Mouse (Mus musculus) urinary bladder, postnatal 14 days (tissue): ENCODE results near the gene Lxn.
A peak's percentile ranks its signal among the peaks of the same experiment; 100 is the strongest.

Source experiments
- DNase-seq: peaks from one replicate; pipeline ENCODE4 v3.0.0; 2021; ENCODE audit warnings: low spot score

The Lxn gene

DNA sequence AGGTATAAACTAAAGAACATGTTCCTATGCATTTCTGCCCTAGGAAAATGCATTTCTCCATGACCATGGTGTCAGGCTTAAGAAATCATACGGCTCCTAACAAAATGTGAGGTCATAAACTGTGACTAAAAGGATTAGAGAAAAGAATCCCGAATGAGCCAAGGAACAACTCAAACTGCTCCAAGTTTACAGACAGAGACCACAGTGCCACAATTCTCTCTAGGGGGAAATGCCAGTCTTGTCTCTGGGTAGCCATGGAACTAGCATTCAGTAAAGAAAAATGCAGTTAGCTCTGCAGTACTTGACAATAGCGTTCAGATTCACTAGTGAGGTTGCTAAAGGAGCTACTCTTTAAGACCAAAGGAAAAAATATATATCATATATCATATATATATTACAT, 3.8 kb downstream of the Lxn start:
- no peak for DNase-seq

DNA sequence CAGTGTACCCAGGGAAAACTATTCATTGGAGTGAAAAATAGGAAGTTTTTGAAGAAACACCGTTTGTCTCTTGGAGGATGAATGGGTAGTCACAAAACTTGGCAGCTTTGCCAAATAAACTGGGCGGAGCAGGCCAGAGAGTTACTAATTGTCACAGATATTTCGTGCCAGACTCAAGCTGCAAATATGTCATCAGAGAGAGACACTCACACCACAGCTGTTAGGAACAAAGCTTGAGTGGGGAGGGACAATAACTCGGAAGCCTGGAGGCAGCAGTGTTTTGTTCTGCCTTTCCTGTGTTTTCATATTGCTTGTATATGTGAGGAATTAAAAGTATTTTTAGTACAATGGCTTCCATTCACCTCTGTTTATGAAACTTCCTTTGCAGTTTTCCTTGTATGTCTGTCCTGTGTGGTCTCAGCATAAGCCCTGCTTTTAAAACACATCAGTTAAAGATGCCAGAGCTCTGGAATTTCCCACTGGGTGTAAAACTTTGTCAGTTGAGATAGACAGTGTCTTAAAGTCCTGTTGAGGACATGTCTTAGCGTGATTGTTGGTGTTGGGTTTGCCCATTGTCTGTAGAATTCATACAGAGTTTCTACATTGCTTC, 13.0 kb downstream of the Lxn start:
- no peak for DNase-seq

DNA sequence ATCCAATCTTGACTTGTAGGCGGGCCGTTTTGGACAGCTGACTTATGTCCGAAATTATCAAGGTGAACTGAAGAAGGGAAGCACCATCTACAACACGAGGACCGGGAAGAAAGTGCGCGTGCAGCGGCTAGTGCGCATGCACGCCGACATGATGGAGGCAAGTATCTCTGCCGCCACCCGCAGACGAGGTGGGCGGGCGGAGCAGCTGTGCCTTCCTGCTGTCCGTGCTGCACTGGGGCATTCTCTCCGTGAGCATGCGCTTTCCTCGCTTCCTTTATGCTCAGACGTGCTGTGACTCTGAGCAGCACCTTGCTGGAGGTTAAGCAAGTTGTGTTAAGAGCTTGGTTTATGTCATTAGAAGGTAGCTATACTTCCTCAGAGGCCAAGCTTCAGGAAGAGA, 14.1 kb downstream of the Lxn start:
- DNase-seq = no peak

DNA sequence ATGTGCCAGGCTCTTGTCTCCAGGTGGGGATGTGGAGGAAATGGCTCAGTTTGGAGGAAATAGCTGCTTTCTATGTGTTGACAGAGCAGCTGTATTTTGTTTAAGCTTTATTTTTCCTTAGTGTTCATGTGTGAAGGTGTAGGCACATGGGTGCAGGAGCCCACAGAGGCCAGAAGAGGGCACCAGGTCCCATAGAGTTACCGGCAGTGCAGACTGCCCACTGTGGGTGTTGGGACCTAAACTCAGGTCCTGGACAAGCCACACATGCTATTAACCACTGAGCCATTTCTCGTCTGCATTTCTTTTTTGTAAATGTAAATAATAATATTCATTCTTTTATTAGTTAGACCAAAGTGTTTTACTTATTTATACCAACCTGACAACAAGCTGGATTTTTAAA, 16.6 kb downstream of the Lxn start:
- no peak for DNase-seq

DNA sequence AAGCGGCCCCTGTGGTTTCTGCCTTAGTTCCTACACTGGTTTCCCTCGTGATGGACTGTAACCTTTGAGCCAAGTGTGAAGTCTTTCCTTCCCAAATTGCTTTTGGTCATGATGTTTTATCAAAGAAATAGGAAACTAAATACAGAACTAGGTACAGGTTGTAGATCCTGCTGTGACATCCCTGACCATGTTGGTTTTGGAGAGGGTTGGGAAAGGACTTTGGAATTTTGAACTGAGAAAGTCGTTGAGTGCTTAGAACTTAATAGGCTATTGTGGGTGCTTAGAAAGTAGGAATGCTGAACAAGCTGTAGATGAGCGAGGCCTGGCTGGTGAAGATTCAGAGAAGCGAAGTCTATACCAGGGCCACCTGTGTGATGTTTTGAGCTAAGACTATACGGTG, 29.7 kb downstream of the Lxn start:
- no peak for DNase-seq

DNA sequence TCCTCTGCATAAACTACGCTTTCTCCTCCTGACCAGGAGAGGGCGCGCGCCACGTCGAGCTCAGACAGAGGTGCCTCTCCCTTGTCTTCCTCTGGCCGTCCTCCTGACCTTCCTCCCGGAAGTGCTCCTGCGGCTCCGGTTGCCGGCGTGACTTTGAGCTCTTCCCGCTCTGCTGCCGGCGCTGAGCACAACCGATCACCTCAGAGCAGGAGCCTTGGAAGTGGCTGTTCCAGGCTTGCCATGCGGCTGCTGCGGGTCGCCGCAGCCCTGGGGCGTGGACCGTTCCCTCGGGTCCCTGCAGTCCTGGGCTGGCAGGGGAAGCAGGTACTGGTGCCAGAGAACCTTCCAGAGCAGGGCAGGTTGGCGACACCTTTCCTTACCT, 33.7 kb downstream of the Lxn start, which contains the start of gene Gfm1:
TSS of gene Gfm1 (plus strand) at position 98 of the 382 bp plus-strand sequence.
- peak; percentile 85 for DNase-seq

DNA sequence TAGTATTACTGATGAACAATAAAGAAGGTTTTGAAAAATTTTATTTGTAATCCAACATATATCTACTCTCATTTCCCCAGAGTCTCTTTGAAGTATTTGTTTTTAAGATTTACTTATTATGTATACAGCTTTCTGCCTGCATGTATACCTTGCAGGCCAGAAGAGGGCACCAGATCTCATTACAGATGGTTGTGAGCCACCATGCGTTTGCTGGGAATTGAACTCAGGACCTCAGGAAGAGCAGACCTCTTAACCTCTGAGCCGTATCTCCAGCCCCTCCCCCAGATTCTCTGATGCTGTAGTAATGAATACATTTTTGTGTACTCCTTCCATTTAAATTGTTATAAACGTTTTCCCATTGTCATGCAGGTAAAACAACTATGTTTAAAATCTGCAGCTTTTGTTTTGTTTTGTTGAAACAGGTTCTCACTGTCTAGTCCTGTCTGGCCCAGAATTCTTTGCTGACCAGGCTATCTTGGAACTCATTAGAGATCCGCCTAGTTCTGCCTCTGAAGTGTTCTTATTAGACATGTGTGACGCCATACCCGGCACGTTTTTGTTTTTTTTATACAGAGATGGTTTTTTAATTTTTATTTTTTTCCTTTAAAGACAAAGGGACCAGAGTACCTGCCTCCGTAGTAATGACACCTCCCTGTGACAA, 34.3 kb downstream of the Lxn start:
- no peak for DNase-seq
